Mouse (Mus musculus) left cerebral cortex, postnatal 14 days (tissue): Measurements from ENCODE around the gene Dusp5. TPM values are rescaled to one million over a fixed set of nuclear protein-coding genes. Genes with fewer than 3 reads are reported as not detected.
"Not testable (repeated sequence)": the region's sequence is repeated elsewhere in the genome, so short reads cannot be mapped to it uniquely, and the experiment has no call there.

ENCODE experiments used
- DNase-seq, 2 experiments: peaks; one replicate each; pipeline ENCODE4 v3.0.0; 2021 to 2022; ENCODE audit warnings: low spot score in 2 of 2, mixed read lengths in 1 of 2
- intact Hi-C: fragments of 180-260 bp; cut with DNase I; formaldehyde crosslinking; loops from one replicate; pipeline ENCODE4 v1.15.1; 2025
- total RNA-seq, 2 experiments: library from RNA; stranded (reverse); gene quantifications; 2 replicates each; pipeline ENCODE4 v1.2.3; 2021

The Dusp5 gene
- total RNA-seq, 2 experiments from 2014 or later, result 9.1 to 10.6 TPM

DNA sequence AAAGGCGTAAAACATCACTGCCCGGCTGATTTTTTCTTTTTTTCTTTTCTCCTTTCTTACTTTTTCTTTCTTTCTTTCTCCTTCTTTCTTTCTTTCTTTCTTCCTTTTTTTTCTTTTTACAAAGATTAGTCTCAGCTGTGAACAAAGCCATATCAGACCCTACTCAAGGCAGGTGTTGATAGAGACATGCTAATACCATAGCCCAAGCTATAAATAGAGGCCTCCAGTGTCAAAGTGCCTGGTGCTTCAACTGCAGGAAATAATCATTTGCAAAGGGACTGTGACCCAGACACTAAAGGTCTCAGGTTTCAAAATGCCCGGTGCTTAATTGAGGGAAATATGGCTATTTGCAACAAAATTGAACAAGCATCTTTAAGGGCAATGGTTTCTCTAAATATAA, 39.6 kb downstream of the Dusp5 start:
- DNase-seq, result no peak
- intact Hi-C loops, result no loop called here

GRCm38 (mm10) chr19:53571056-53571455, 42.1 kb downstream of the Dusp5 start:
- no peak for DNase-seq
- intact Hi-C loops, result no loop called here

DNA sequence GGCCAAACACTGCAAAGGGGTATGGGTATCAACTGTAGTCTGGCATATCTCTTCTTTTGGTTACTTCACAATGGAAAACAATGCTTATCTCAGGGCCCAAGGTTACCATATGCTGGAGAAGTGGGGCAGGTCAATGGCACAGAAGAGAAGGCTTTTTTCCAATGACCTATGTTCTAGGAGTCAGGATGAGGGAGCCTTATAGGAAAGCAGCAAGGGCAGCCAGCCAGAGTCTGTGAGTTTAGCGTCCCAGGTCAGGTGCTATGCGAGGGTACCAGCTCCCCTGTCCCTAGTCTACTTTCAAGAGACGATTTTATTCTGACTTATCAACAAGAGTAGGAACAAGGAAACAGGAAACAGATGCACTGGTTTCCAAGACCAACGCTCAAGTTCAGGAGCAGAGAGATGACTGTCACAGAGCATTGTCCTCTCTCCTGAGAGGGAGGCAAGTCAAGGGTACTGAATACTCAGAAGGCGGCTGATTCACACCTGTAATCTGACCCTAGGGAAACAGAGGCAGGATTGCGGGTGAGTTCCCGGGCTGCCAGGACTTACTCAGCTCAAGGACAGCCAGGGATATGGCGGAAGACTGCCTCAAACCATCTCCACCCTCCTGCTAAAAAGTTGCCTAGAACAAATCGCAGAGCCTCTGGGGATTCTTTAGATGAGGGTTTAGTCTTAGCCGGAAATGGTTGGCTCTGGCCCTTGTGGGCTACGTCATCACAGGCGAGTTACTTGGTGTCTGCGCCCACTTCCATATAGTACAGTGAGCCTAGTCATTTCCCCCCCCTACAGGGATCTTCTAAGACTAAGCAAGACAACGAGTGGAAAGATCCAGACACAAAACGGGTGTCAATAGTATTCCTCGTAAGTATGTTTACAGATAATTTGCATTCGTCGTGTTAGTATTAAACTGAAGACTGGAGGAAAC, 42.9 kb downstream of the Dusp5 start:
- no peak for DNase-seq
- intact Hi-C loops, result no loop called here

- intact Hi-C loops, result no loop called here
- no peak for DNase-seq
Measured at GRCm38 (mm10) chr19:53572607-53573006, 43.7 kb downstream of the Dusp5 start.

- intact Hi-C loops, result no loop called here
- no peak for DNase-seq
Measured at GRCm38 (mm10) chr19:53573151-53573550, 44.2 kb downstream of the Dusp5 start.

DNA sequence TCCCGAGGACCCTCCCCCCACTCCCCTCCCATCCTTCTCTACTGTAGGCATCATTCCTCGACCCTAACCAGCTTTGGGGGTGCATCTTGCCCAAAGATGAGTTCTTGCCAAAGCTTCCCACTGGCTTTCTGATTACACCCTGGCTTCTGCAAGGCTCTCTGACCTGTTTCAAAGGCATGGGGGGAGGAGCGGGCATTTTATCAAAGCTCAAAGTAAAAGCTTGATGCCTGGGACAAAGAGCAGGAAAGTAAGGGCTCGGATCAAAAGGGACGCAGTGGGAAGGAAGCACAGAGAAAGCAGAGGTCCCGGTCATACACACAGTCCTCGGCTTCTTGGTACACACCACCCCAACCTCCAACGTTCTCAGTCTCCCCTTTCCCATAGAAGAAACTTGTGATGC, 45.2 kb downstream of the Dusp5 start:
- no peak for DNase-seq
- intact Hi-C loops, result no loop called here

DNA sequence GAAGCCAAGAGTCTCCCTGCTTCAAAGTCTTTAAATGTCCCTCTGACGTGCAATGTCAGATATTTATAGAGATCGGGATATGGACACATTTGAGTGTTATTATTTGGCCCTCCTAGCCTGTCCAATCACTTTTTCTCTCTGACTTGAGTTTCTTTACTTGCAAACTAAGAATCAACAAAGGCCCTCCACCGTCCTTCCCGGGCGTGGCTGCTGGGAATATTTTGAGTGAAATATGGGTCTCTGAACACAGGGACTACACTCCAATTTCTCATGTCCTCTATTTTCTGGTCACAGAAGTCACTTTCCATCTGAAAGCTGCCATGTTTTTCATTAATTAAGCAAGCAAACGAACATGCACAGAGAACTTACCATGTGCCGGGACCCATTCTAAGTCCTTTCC, 45.6 kb downstream of the Dusp5 start:
- intact Hi-C loops, result no loop called here
- DNase-seq, result no peak

GRCm38 (mm10) chr19:53575296-53576010, 46.5 kb downstream of the Dusp5 start:
- intact Hi-C loops, result no loop called here
- no peak for DNase-seq

DNA sequence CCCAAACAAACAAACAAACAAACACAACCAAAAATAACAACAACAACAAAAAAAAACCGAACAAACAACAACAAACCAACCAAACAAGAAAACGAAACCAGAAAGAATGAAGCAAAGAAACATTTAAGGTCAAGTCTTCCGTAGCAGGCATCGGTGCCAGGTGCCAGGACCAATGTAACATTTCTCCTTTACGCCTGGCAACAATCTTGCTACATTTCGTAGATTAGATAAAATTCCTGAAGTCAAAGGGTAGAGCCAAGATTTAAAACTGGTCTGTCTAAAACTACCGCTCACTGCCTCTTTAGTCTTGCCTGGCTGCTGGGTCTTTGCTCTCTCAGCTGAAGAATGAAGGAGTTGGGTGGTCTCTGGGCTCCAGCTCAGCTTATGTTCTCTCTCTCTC, 47.2 kb downstream of the Dusp5 start:
- no peak for DNase-seq
- intact Hi-C loops, result no loop called here

- DNase-seq, result no peak
- intact Hi-C loops, result no loop called here
Measured at GRCm38 (mm10) chr19:53577025-53577800, 48.3 kb downstream of the Dusp5 start.

DNA sequence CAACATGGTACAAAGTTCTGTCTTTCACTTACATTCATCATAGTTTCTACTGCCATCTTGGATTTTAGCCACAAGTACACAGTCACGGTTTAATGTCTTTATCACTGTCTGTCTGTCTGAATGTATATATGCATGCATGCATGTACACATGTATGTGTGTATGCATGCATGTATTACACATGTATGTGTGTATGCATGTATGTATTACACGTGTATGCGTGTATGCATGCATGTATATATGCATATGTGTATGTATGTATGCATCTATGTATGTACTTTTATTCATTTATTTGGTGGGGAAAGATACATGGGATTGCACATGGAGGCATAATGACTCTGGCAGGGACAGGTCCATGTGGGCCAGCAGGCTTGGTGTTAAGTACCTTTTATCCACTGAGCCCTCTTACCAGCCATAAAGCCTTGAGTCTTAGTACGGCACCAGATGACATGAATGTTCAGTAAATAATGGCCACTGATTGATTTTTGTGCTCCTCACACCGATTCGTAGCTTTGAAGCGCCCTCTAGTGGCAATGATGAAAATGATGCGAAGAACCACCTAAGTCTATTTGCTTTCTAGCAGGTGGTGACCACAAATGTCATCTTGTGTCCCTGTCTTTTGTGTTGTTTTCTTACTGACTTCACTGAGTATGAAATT, 49.8 kb downstream of the Dusp5 start:
- DNase-seq, result peak; percentile 63 to 76
- intact Hi-C loops, result loop anchor here (1.0 kb wide), 1 partner anchor 184 kb away; no protein-coding TSS in a partner anchor

DNA sequence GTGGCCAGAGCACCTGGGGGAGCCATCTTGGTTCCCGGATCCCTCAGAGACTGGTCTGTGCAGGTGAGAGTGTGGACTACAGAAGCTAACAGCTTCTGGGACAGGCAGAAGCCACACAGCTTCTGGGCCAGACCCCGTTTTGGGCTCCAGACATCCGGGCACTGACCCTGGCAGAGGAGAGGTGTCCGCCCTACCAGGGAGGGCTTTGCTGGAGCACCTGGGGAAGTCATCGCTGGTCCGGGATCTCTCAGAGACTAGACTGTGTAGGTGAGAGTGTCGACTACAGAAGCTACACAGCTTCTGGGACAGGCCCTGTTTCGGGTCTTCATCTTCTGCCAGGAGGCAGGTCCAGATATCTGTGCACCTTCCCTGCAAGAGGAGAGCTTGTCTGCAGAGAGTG, 51.4 kb downstream of the Dusp5 start:
- DNase-seq, intact Hi-C loops: not testable (repeated sequence)

DNA sequence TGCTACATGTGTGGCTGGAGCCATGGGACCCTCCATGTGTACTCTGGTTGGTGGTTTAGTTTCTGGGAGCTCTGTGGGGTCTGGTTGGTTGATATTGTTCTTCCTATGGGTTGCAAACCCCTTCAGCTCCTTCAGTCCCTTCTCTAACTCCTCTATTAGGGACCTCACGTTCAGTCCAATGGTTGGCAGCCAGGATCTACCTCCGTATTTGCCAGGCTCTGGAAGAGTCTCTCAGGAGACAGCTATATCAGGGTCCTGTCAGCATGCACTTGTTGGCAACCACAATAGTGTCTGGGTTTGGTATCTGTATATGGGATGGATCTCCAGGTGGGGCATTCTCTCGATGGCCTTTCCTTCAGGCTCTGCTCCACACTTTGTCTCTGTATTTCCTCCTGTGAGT, 58.8 kb downstream of the Dusp5 start:
- intact Hi-C loops, DNase-seq: not testable (repeated sequence)

DNA sequence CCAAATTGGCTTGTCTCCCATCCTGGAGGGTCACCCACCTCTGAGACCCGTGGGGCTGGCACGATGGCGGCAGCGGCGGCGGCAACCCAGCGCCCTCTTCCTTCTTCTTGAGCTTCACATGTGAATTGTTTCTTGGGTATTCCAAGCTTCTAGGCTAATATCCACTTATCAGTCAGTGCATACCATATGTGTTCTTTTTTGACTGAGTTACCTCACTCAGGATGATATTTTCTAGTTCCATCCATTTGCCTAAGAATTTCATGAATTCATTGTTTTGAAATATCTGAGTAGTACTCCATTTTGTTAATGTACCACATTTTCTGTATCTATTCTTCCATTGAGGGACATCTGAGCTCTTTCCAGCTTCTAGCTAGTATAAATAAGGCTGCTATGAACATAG, 60.1 kb downstream of the Dusp5 start, which contains the start of gene Nutf2-ps1:
Gene Nutf2-ps1 (minus strand): TSS at position 101 of the 400 bp plus-strand sequence.
- DNase-seq, intact Hi-C loops: not testable (repeated sequence)

Other genes with a start within 250 kb of the Dusp5 start
- 10 to 100 TPM; 80.7 to 83.7 TPM for gene Mxi1, start 218.6 kb upstream of the Dusp5 start, total RNA-seq
- gene Gm10197, start 157.3 kb upstream of the Dusp5 start, total RNA-seq, result not detected
- 10 to 100 TPM; 35.3 to 36.2 TPM for gene Smndc1, start 138.5 kb upstream of the Dusp5 start, total RNA-seq
- 10 to 100 TPM; 49.2 to 59.9 TPM for gene Nutf2-ps1, start 60.0 kb downstream of the Dusp5 start, total RNA-seq
- gene Smc3, start 71.3 kb downstream of the Dusp5 start, total RNA-seq, result 10 to 100 TPM; 31.6 to 33.7 TPM
- 1 to 10 TPM; 2.9 to 3.8 TPM for gene Rbm20, start 148.2 kb downstream of the Dusp5 start, total RNA-seq